Mouse (Mus musculus): ENCODE measurements around the gene Bbox1. TPM values are rescaled to one million over a fixed set of nuclear protein-coding genes. Genes with fewer than 3 reads are reported as not detected.

Bbox1 gene
- polyA plus RNA-seq, 1 experiment from 2014 or later: 0.04 TPM

Other genes starting within 250 kb of the Bbox1 start
- gene Fibin, start 48.6 kb upstream of the Bbox1 start, polyA plus RNA-seq (2015; fragmentation: Nextera tagmentation; extraction: Ambion mirVana): 14.5 and 19.5 TPM in 2 replicates

All from heart, embryonic 15.5 days (tissue).